Mouse (Mus musculus) embryonic facial prominence, embryonic 15.5 days (tissue): ENCODE measurements around the gene Slit1. TPM values are rescaled to one million over a fixed set of nuclear protein-coding genes. Genes with fewer than 3 reads are reported as not detected.

Experiments
- ATAC-seq: fragments of 200-750 bp; cut with Nextera tagmentation; 2 replicates; pipeline ENCODE4 v1.8.0; 2017; ENCODE audit warnings: low read depth, moderate TSS enrichment; ENCODE audit not compliant: insufficient number of reproducible peaks, low FRiP score, low TSS enrichment
- H3K27ac ChIP-seq: fragments of 300-500 bp; sonication (generic); replicated peaks from 2 replicates; pipeline ENCODE4 v1.5.1; 2015; ENCODE audit warnings: mild to moderate bottlenecking, inconsistent platforms
- H3K27me3 ChIP-seq: fragments of 300-500 bp; sonication (generic); 2 replicates; pipeline ENCODE4 v1.6.1; 2015; ENCODE audit warnings: inconsistent platforms
- H3K36me3 ChIP-seq: fragments of 300-500 bp; sonication (generic); 2 replicates; pipeline ENCODE4 v1.6.1; 2015; ENCODE audit warnings: mild to moderate bottlenecking, inconsistent platforms
- H3K4me1 ChIP-seq: fragments of 300-500 bp; sonication (generic); 2 replicates; pipeline ENCODE4 v1.6.1; 2015; ENCODE audit warnings: inconsistent platforms
- H3K4me2 ChIP-seq: fragments of 300-500 bp; sonication (generic); replicated peaks from 2 replicates; pipeline ENCODE4 v1.6.1; 2015; ENCODE audit warnings: mild to moderate bottlenecking, inconsistent platforms
- H3K4me3 ChIP-seq: fragments of 300-500 bp; sonication (generic); replicated peaks from 2 replicates; pipeline ENCODE4 v1.5.1; 2015; ENCODE audit warnings: mild to moderate bottlenecking, inconsistent platforms
- H3K9ac ChIP-seq: fragments of 300-500 bp; sonication (generic); 2 replicates; pipeline ENCODE4 v1.6.1; 2015; ENCODE audit warnings: inconsistent platforms
- H3K9me3 ChIP-seq: fragments of 300-500 bp; sonication (generic); replicated peaks from 2 replicates; pipeline ENCODE4 v1.6.1; 2016; ENCODE audit warnings: inconsistent platforms
- WGBS: fragments of 180-500 bp; shearing (Covaris S2); methylation state at CpG from one replicate; pipeline ENCODE4 v1.1.7; 2015; 5-methylcytosine and 5-hydroxymethylcytosine counted together
- polyA plus RNA-seq: library from polyadenylated mRNA; unstranded; fragments of >200 nt; fragmentation: Nextera tagmentation; extraction: Ambion mirVana; gene quantifications from 2 replicates; pipeline ENCODE4 v1.2.1, GENCODE M21; 2015

Slit1 gene
- polyA plus RNA-seq, 1 experiment from 2014 or later, result 1.1 TPM

- no peak overlapping the region for H3K4me2 ChIP-seq
- no peaks in the 10 kb centered on the region for H3K9me3 ChIP-seq
- no peaks in the 10 kb centered on the region for H3K36me3 ChIP-seq
- H3K9ac ChIP-seq, result no peak overlapping the region
- 0 out of 2 replicates have a peak, but pooled peaks cover 3% of the 10 kb centered on the region for H3K4me1 ChIP-seq
- H3K27ac ChIP-seq, result no peak overlapping the region
- no peak overlapping the region for H3K4me3 ChIP-seq
- H3K27me3 ChIP-seq, result peaks cover 11% of the 10 kb centered on the region; the same call in 1 of the 2 replicates
- WGBS, result 34% methylated on average over 12 of the region's 12 CpGs
- no peak for ATAC-seq
Observed at GRCm38 (mm10) chr19:41669747-41670342, 73.6 kb downstream of the Slit1 start.

GRCm38 (mm10) chr19:41667591-41667990 lies 75.9 kb downstream of the Slit1 start:
- 53% methylated on average over 6 of the region's 6 CpGs for WGBS
- H3K27ac ChIP-seq, result no peak overlapping the region
- H3K9ac ChIP-seq, result no peak overlapping the region
- H3K4me1 ChIP-seq, result 0 out of 2 replicates have a peak, but pooled peaks cover 10% of the 10 kb centered on the region
- H3K4me2 ChIP-seq, result no peak overlapping the region
- ATAC-seq, result no peak
- no peaks in the 10 kb centered on the region for H3K36me3 ChIP-seq
- H3K9me3 ChIP-seq, result no peaks in the 10 kb centered on the region
- H3K27me3 ChIP-seq, result peaks cover 28% of the 10 kb centered on the region
- no peak overlapping the region for H3K4me3 ChIP-seq

GRCm38 (mm10) chr19:41665941-41666340 lies 77.5 kb downstream of the Slit1 start:
- H3K27ac ChIP-seq, result no peak overlapping the region
- 59% methylated on average over 4 of the region's 4 CpGs for whole genome bisulfite sequencing
- H3K27me3 ChIP-seq, result peaks cover 33% of the 10 kb centered on the region
- 0 out of 2 replicates have a peak, but pooled peaks cover 10% of the 10 kb centered on the region for H3K4me1 ChIP-seq
- H3K36me3 ChIP-seq, result no peaks in the 10 kb centered on the region
- no peak overlapping the region for H3K4me2 ChIP-seq
- no peak overlapping the region for H3K4me3 ChIP-seq
- H3K9ac ChIP-seq, result no peak overlapping the region
- no peaks in the 10 kb centered on the region for H3K9me3 ChIP-seq
- ATAC-seq, result no peak

GRCm38 (mm10) chr19:41663506-41664242 lies 79.8 kb downstream of the Slit1 start:
- Histone ChIP-seq H3K4me3 (no peak overlapping the region), H3K9me3 (no peaks in the 10 kb centered on the region), H3K9ac (no peak overlapping the region), H3K27me3 (peaks cover 45% of the 10 kb centered on the region), H3K27ac (no peak overlapping the region), H3K4me1 (0 out of 2 replicates have a peak, but pooled peaks cover 10% of the 10 kb centered on the region), H3K4me2 (no peak overlapping the region), H3K36me3 (no peaks in the 10 kb centered on the region)
- ATAC-seq, result no peak
- 8% methylated on average over 13 of the region's 13 CpGs for WGBS

- Histone ChIP-seq H3K9me3 (no peaks in the 10 kb centered on the region), H3K4me3 (no peak overlapping the region), H3K9ac (no peak overlapping the region), H3K4me1 (peaks cover 17% of the 10 kb centered on the region; the same call in 1 of the 2 replicates), H3K27me3 (peaks cover 65% of the 10 kb centered on the region), H3K36me3 (no peaks in the 10 kb centered on the region), H3K27ac (no peak overlapping the region), H3K4me2 (no peak overlapping the region)
- no peak for ATAC-seq
- WGBS, result 83% methylated on average over 13 of the region's 13 CpGs
Observed at GRCm38 (mm10) chr19:41661466-41661865, 82.0 kb downstream of the Slit1 start.

- Histone ChIP-seq H3K4me3 (no peak overlapping the region), H3K4me1 (peaks cover 17% of the 10 kb centered on the region; the same call in 1 of the 2 replicates), H3K4me2 (no peak overlapping the region), H3K27me3 (peaks cover 64% of the 10 kb centered on the region), H3K36me3 (no peaks in the 10 kb centered on the region), H3K9me3 (no peaks in the 10 kb centered on the region), H3K27ac (no peak overlapping the region), H3K9ac (no peak overlapping the region)
- ATAC-seq, result no peak
- 19% methylated on average over 4 of the region's 4 CpGs for WGBS
Observed at GRCm38 (mm10) chr19:41660999-41661374, 82.5 kb downstream of the Slit1 start.

GRCm38 (mm10) chr19:41660294-41660998 lies 83.0 kb downstream of the Slit1 start:
- Histone ChIP-seq H3K9ac (no peak overlapping the region), H3K4me3 (no peak overlapping the region), H3K27me3 (peaks cover 59% of the 10 kb centered on the region), H3K4me2 (no peak overlapping the region), H3K36me3 (no peaks in the 10 kb centered on the region), H3K9me3 (no peaks in the 10 kb centered on the region), H3K4me1 (peaks cover 17% of the 10 kb centered on the region; the same call in 1 of the 2 replicates), H3K27ac (no peak overlapping the region)
- WGBS, result 71% methylated on average over 17 of the region's 17 CpGs
- ATAC-seq, result no peak

GRCm38 (mm10) chr19:41657446-41657845 lies 86.0 kb downstream of the Slit1 start:
- Histone ChIP-seq H3K9me3 (no peaks in the 10 kb centered on the region), H3K27me3 (peaks cover 39% of the 10 kb centered on the region), H3K4me2 (no peak overlapping the region), H3K9ac (no peak overlapping the region), H3K4me1 (peaks cover 7% of the 10 kb centered on the region; the same call in 1 of the 2 replicates), H3K4me3 (no peak overlapping the region), H3K27ac (no peak overlapping the region), H3K36me3 (no peaks in the 10 kb centered on the region)
- 17% methylated on average over 9 of the region's 9 CpGs for WGBS
- no peak for ATAC-seq

- H3K4me2 ChIP-seq, result no peak overlapping the region
- H3K9me3 ChIP-seq, result no peaks in the 10 kb centered on the region
- no peak overlapping the region for H3K27ac ChIP-seq
- ATAC-seq, result no peak
- H3K9ac ChIP-seq, result no peak overlapping the region
- H3K27me3 ChIP-seq, result peaks cover 38% of the 10 kb centered on the region
- H3K36me3 ChIP-seq, result no peaks in the 10 kb centered on the region
- 72% methylated on average over 14 of the region's 14 CpGs for WGBS
- peaks cover 7% of the 10 kb centered on the region; the same call in 1 of the 2 replicates for H3K4me1 ChIP-seq
- no peak overlapping the region for H3K4me3 ChIP-seq
Observed at GRCm38 (mm10) chr19:41656671-41657070, 86.8 kb downstream of the Slit1 start.

- no peak overlapping the region for H3K4me3 ChIP-seq
- no peak overlapping the region for H3K9ac ChIP-seq
- no peaks in the 10 kb centered on the region for H3K36me3 ChIP-seq
- WGBS, result 9% methylated on average over 9 of the region's 9 CpGs
- ATAC-seq, result no peak
- no peak overlapping the region for H3K27ac ChIP-seq
- peaks cover 7% of the 10 kb centered on the region; the same call in 1 of the 2 replicates for H3K4me1 ChIP-seq
- no peak overlapping the region for H3K4me2 ChIP-seq
- peaks cover 35% of the 10 kb centered on the region for H3K27me3 ChIP-seq
- H3K9me3 ChIP-seq, result no peaks in the 10 kb centered on the region
Observed at GRCm38 (mm10) chr19:41655970-41656369, 87.5 kb downstream of the Slit1 start.

- Histone ChIP-seq H3K4me1 (peaks cover 7% of the 10 kb centered on the region; the same call in 1 of the 2 replicates), H3K9me3 (no peaks in the 10 kb centered on the region), H3K36me3 (no peaks in the 10 kb centered on the region), H3K4me3 (no peak overlapping the region), H3K27me3 (peaks cover 29% of the 10 kb centered on the region), H3K9ac (no peak overlapping the region), H3K4me2 (no peak overlapping the region), H3K27ac (no peak overlapping the region)
- WGBS, result 23% methylated on average over 6 of the region's 6 CpGs
- ATAC-seq, result no peak
Observed at GRCm38 (mm10) chr19:41655089-41655783, 88.2 kb downstream of the Slit1 start.
